Mouse (Mus musculus) splenic B cell, adult 2 months (primary cell): ENCODE results near the gene Psd.

Experiments
- DNase-seq: peaks from one replicate; pipeline ENCODE4 v3.0.0-alpha.2; 2011; ENCODE audit warnings: low read depth, low spot score
- H3K27me3 ChIP-seq: 2 replicates; pipeline ENCODE4 v1.6.1; 2012; ENCODE audit warnings: mild to moderate bottlenecking, low read length, moderate library complexity, mixed read lengths; ENCODE audit not compliant: control insufficient read depth, poor library complexity, insufficient read depth, severe bottlenecking
- H3K36me3 ChIP-seq: 2 replicates; pipeline ENCODE4 v1.6.1; 2012; ENCODE audit warnings: mild to moderate bottlenecking, low read length, moderate library complexity, mixed read lengths; ENCODE audit not compliant: control insufficient read depth, poor library complexity, insufficient read depth, severe bottlenecking

Psd gene

GRCm38 (mm10) chr19:46329031-46329641 is 2.2 kb upstream of the Psd start:
- Histone ChIP-seq H3K27me3 (no peaks in the 10 kb centered on the region), H3K36me3 (no peaks in the 10 kb centered on the region; the same call in 1 of the 2 replicates)
- DNase-seq = peak; percentile 49

- Histone ChIP-seq H3K36me3 (no peaks in the 10 kb centered on the region; the same call in 1 of the 2 replicates), H3K27me3 (no peaks in the 10 kb centered on the region)
- peak; percentile 94 for DNase-seq
Measured at GRCm38 (mm10) chr19:46328081-46329030, 1.4 kb upstream of the Psd start, which contains the start of gene Fbxl15. Gene Fbxl15, plus strand, starts transcription at chr19:46328184.

GRCm38 (mm10) chr19:46327531-46328064 is 642 bp upstream of the Psd start:
- DNase-seq = no peak
- H3K36me3 ChIP-seq = no peaks in the 10 kb centered on the region; the same call in 1 of the 2 replicates
- no peaks in the 10 kb centered on the region for H3K27me3 ChIP-seq

- no peak for DNase-seq
- Histone ChIP-seq H3K36me3 (no peaks in the 10 kb centered on the region), H3K27me3 (no peaks in the 10 kb centered on the region)
Measured at GRCm38 (mm10) chr19:46326019-46326755, 769 bp downstream of the Psd start.

- Histone ChIP-seq H3K27me3 (no peaks in the 10 kb centered on the region), H3K36me3 (no peaks in the 10 kb centered on the region)
- no peak for DNase-seq
Measured at GRCm38 (mm10) chr19:46324918-46325317, 2.0 kb downstream of the Psd start.

- H3K27me3 ChIP-seq = no peaks in the 10 kb centered on the region
- H3K36me3 ChIP-seq = no peaks in the 10 kb centered on the region
- no peak for DNase-seq
Measured at GRCm38 (mm10) chr19:46324366-46324765, 2.6 kb downstream of the Psd start.

GRCm38 (mm10) chr19:46323716-46324115 is 3.2 kb downstream of the Psd start:
- DNase-seq = no peak
- Histone ChIP-seq H3K27me3 (no peaks in the 10 kb centered on the region), H3K36me3 (no peaks in the 10 kb centered on the region)

- no peaks in the 10 kb centered on the region for H3K27me3 ChIP-seq
- DNase-seq = no peak
- H3K36me3 ChIP-seq = no peaks in the 10 kb centered on the region
Measured at GRCm38 (mm10) chr19:46322996-46323572, 3.9 kb downstream of the Psd start.

GRCm38 (mm10) chr19:46322144-46322995 is 4.6 kb downstream of the Psd start:
- H3K27me3 ChIP-seq = no peaks in the 10 kb centered on the region
- DNase-seq = no peak

GRCm38 (mm10) chr19:46321101-46321943 is 5.6 kb downstream of the Psd start:
- DNase-seq = peak; percentile 74
- Histone ChIP-seq H3K36me3 (no peaks in the 10 kb centered on the region), H3K27me3 (no peaks in the 10 kb centered on the region)

More at GRCm38 (mm10) chr19:46322144-46322995, 4.6 kb downstream of the Psd start:
- H3K36me3 ChIP-seq = no peaks in the 10 kb centered on the region

GRCm38 (mm10) chr19:46320076-46320785 is 6.7 kb downstream of the Psd start:
- no peak for DNase-seq
- Histone ChIP-seq H3K36me3 (no peaks in the 10 kb centered on the region), H3K27me3 (no peaks in the 10 kb centered on the region)

- Histone ChIP-seq H3K27me3 (no peaks in the 10 kb centered on the region), H3K36me3 (no peaks in the 10 kb centered on the region)
- DNase-seq = no peak
Measured at GRCm38 (mm10) chr19:46318586-46319378, 8.2 kb downstream of the Psd start.
